Mouse (Mus musculus) effector memory CD4-positive, alpha-beta T cell, adult 7 months (primary cell): Measurements from ENCODE around the gene Dtx1. TPM values are rescaled to one million over a fixed set of nuclear protein-coding genes. Genes with fewer than 3 reads are reported as not detected.

Source experiments
- polyA plus RNA-seq: library from polyadenylated mRNA; unstranded; fragments of 100-300 nt; shearing (Covaris generic); gene quantifications from one replicate; pipeline ENCODE4 v1.2.1, GENCODE M21; 2017

Gene Dtx1
- 282 TPM for polyA plus RNA-seq

GRCm38 (mm10) chr5:120711827-120712226 lies at the start of gene Dtx1:
Dtx1 (minus strand) TSS chr5:120711927.

DNA sequence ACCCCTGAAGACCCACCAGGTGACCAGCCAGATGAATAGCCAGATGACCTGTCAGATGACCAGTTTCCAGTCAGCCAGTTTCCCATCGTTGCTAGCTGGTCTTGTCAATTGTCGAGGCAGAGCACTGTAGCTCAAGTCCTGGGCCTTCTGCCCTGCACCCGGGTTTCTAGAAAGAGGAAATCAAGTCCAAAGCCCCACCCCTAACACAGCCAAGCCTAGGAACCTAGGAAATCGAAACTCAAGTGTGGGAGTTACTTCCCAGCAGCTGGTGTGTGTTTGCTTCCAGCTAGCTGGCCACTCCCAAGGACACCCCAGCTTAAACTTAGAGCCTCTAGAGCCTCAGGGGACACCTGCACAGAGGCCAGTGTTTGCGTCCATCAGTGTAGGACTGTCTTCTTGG lies 38.0 kb upstream of the Dtx1 start, which contains the start of gene Oas2:
Oas2 (minus strand) TSS at position 166 of the 400 bp plus-strand sequence.

GRCm38 (mm10) chr5:120648569-120649373 lies 63.0 kb downstream of the Dtx1 start, which contains the start of gene Rasal1:
Rasal1 (plus strand) TSS chr5:120648812.

GRCm38 (mm10) chr5:120634131-120634530 lies 77.6 kb downstream of the Dtx1 start, which contains the start of gene Cfap73:
Cfap73 (minus strand) TSS chr5:120634235.

Other genes starting within 250 kb of the Dtx1 start
- gene Sdsl, start 239.1 kb downstream of the Dtx1 start, polyA plus RNA-seq, result not detected
- not detected for gene Sds, start 235.4 kb downstream of the Dtx1 start, polyA plus RNA-seq
- 17.4 TPM for gene Plbd2, start 208.3 kb downstream of the Dtx1 start, polyA plus RNA-seq
- 8.2 TPM for gene Slc8b1, start 200.8 kb downstream of the Dtx1 start, polyA plus RNA-seq
- 4.4 TPM for gene Tpcn1, start 123.3 kb downstream of the Dtx1 start, polyA plus RNA-seq
- gene Iqcd, start 122.9 kb downstream of the Dtx1 start, polyA plus RNA-seq, result not detected
- 4.9 TPM for gene Rita1, start 99.3 kb downstream of the Dtx1 start, polyA plus RNA-seq
- gene Ddx54, start 99.2 kb downstream of the Dtx1 start, polyA plus RNA-seq, result 82.4 TPM
- not detected for gene Cfap73, start 77.7 kb downstream of the Dtx1 start, polyA plus RNA-seq
- 12.2 TPM for gene Rasal1, start 63.1 kb downstream of the Dtx1 start, polyA plus RNA-seq
- gene Oas2, start 37.9 kb upstream of the Dtx1 start, polyA plus RNA-seq, result 0.45 TPM
- 20.1 TPM for gene Oas3, start 65.7 kb upstream of the Dtx1 start, polyA plus RNA-seq
- not detected for gene Oas1e, start 83.6 kb upstream of the Dtx1 start, polyA plus RNA-seq
- 7.9 TPM for gene Oas1c, start 100.6 kb upstream of the Dtx1 start, polyA plus RNA-seq
- not detected for gene Oas1f, start 135.4 kb upstream of the Dtx1 start, polyA plus RNA-seq
- gene Oas1h, start 149.5 kb upstream of the Dtx1 start, polyA plus RNA-seq, result not detected
- gene Oas1g, start 175.7 kb upstream of the Dtx1 start, polyA plus RNA-seq, result not detected
- 39.7 TPM for gene Oas1a, start 195.6 kb upstream of the Dtx1 start, polyA plus RNA-seq
- gene Oas1d, start 202.6 kb upstream of the Dtx1 start, polyA plus RNA-seq, result not detected